Comparison of ENCODE assay signal across 9 mouse cellular contexts in the genomic region with DNA sequence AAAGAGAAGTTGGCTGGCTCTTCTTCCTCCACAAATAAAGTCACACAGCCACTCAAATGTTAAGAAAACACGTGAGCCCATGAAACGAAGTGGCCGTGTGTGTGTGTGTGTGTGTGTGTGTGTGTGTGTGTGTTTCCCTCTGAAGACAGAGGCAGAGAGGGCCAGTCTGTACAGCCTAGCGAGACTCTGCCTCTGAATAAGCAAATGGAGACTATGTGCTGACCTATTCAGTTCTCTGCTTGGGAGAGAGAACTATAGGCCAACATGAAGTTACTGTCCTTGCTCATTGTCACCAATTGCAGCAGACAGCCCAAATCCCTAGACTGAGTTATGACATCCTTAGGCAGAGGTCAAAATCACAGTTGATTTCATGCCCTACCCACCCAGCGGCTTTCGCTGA. TPM values are rescaled to one million over a fixed set of nuclear protein-coding genes. Genes with fewer than 3 reads are reported as not detected.
A peak's percentile ranks its signal among the peaks of the same experiment; 100 is the strongest.
DNase-seq lines count a peak whose midpoint lies in the region; ATAC-seq and TF ChIP-seq lines count a peak whose summit lies in the region.
"Had no signal": no experiment of that assay in that cellular context is flagged by ENCODE, and none has a peak within 500 bp of the region (broad histone marks: within the 10 kb centered on the region; RNA-seq: fewer than 3 reads in every experiment).

No protein-coding gene starts in this region.

- H3K27me3 ChIP-seq in heart, embryonic 14.5 days (ENCODE audit: control insufficient read depth, insufficient read depth, low read length), result no peaks in the 10 kb centered on the region
- peaks cover 10% of the 10 kb centered on the region; the same call in 1 of the 2 replicates for H3K27me3 ChIP-seq in hindbrain, embryonic 10.5 days (ENCODE audit: insufficient read depth, poor library complexity, severe bottlenecking)
- H3K27me3 ChIP-seq in liver, postnatal 0 days (ENCODE audit: insufficient read depth, low read length), result no peaks in the 10 kb centered on the region
- H3K27me3 ChIP-seq: CH12.LX had no signal

- H3K27ac ChIP-seq in heart, embryonic 14.5 days (replicated peaks in 1 of 2; ENCODE audit: control insufficient read depth in 1 of 2, insufficient read depth in 1 of 2, low read depth in 2 of 2, low read length in 2 of 2), result peak overlapping the region; percentile 96 to 99
- H3K27ac ChIP-seq in bone marrow macrophage, adult 2 months (ENCODE audit: insufficient read depth, low read depth, low read length), result peak overlapping the region; percentile 46
- H3K27ac ChIP-seq in hindbrain, embryonic 10.5 days, result peak overlapping the region; percentile 93
- H3K27ac ChIP-seq in liver, postnatal 0 days (ENCODE audit: low read depth), result peak overlapping the region; percentile 90

- peaks cover 21% of the 10 kb centered on the region for H3K36me3 ChIP-seq in heart, embryonic 14.5 days (ENCODE audit: control insufficient read depth, insufficient read depth, low read length)
- H3K36me3 ChIP-seq in hindbrain, embryonic 10.5 days, result peaks cover 11% of the 10 kb centered on the region; the same call in 1 of the 2 replicates
- no peaks in the 10 kb centered on the region; the same call in 1 of the 2 replicates for H3K36me3 ChIP-seq in liver, postnatal 0 days (replicated peaks; ENCODE audit: insufficient read depth, low read length)

- TF ChIP-seq EP300 in liver, postnatal 0 days (IDR thresholded peaks at IDR 0.05; ENCODE audit: low read depth), result no peak

- 32% methylated on average over 6 of the region's 6 CpGs for WGBS in heart, embryonic 14.5 days
- 46% methylated on average over 6 of the region's 6 CpGs for WGBS in hindbrain, embryonic 10.5 days
- 37% methylated on average over 6 of the region's 6 CpGs for WGBS in liver, postnatal 0 days (ENCODE audit: insufficient replicate concordance)

- no peaks in the 10 kb centered on the region for H3K9me3 ChIP-seq in heart, embryonic 14.5 days (ENCODE audit: control insufficient read depth, low read length)
- 0 out of 2 replicates have a peak, but pooled peaks cover 3% of the 10 kb centered on the region for H3K9me3 ChIP-seq in hindbrain, embryonic 10.5 days
- no peaks in the 10 kb centered on the region for H3K9me3 ChIP-seq in liver, postnatal 0 days (ENCODE audit: low read length)

- peak overlapping the region; percentile 71 to 78 for H3K4me3 ChIP-seq in heart, embryonic 14.5 days (ENCODE audit: control insufficient read depth in 1 of 2, insufficient read depth in 1 of 2, low read depth in 1 of 2, low read length in 2 of 2)
- peak overlapping the region; percentile 60 for H3K4me3 ChIP-seq in bone marrow macrophage, adult 2 months (ENCODE audit: insufficient read depth, low read length)
- H3K4me3 ChIP-seq in hindbrain, embryonic 10.5 days, result peak overlapping the region; percentile 55
- H3K4me3 ChIP-seq in liver, postnatal 0 days (ENCODE audit: low read depth, low read length), result peak overlapping the region; percentile 42

- DNase-seq in heart, adult 18-20 months, result no peak
- no peak for DNase-seq in hindbrain, embryonic 10.5 days (ENCODE audit: low spot score)
- DNase-seq in liver, postnatal 0 days, result no peak
- DNase-seq in c-Kit-positive CD71-positive TER-119-positive erythroid progenitor cells, embryonic 14.5 days (ENCODE audit: low spot score), result no peak
- DNase-seq in embryo, embryonic 10 days (ENCODE audit: low spot score), result no peak
- no peak for DNase-seq in right cerebral cortex, postnatal 25 days

- peak; percentile 37; the same call in 1 of the 2 replicates for ATAC-seq in heart, embryonic 14.5 days (ENCODE audit: insufficient number of reproducible peaks, insufficient read depth, low FRiP score, low read depth)
- peak; percentile 33 for ATAC-seq in liver, postnatal 0 days

- H3K4me1 ChIP-seq in heart, embryonic 14.5 days (ENCODE audit: control insufficient read depth in 2 of 2, insufficient read depth in 2 of 2, low read length in 2 of 2), result peaks cover 7 to 19% of the 10 kb centered on the region in 2 experiments
- peaks cover 7% of the 10 kb centered on the region for H3K4me1 ChIP-seq in bone marrow macrophage, adult 2 months (ENCODE audit: control insufficient read depth, insufficient read depth, low read length)
- peaks cover 13% of the 10 kb centered on the region for H3K4me1 ChIP-seq in hindbrain, embryonic 10.5 days (replicated peaks)
- H3K4me1 ChIP-seq in liver, postnatal 0 days (ENCODE audit: insufficient read depth), result 0 out of 2 replicates have a peak, but pooled peaks cover 7% of the 10 kb centered on the region

- peak overlapping the region; percentile 62 for H3K4me2 ChIP-seq in heart, embryonic 14.5 days (ENCODE audit: low read length)
- peak overlapping the region; percentile 58 for H3K4me2 ChIP-seq in liver, postnatal 0 days (ENCODE audit: low read depth, low read length)

- H3K9ac ChIP-seq in heart, embryonic 14.5 days (ENCODE audit: low read length), result peak overlapping the region; percentile 73
- H3K9ac ChIP-seq in liver, postnatal 0 days (replicated peaks), result peak overlapping the region; percentile 47; the same call in 1 of the 2 replicates

- no peak for TF ChIP-seq CTCF in bone marrow macrophage, adult 2 months (IDR thresholded peaks at IDR 0.05; ENCODE audit: low read depth, low read length)
- no peak for TF ChIP-seq CTCF in liver, postnatal 0 days (IDR thresholded peaks at IDR 0.05; ENCODE audit: low read depth)

- no peak for TF ChIP-seq POLR2A in bone marrow macrophage, adult 2 months (IDR thresholded peaks at IDR 0.05; ENCODE audit: borderline replicate concordance, low read depth, low read length)

RNA-seq across cellular contexts. Expression of a gene that starts 0.6 kb away (rescaled TPM):
- polyA plus RNA-seq in heart, embryonic 14.5 days (2014; fragmentation: Nextera tagmentation; extraction: Ambion mirVana), result 106 and 113 TPM in 2 replicates
- 100 to 1,000 TPM; 159 to 201 TPM for total RNA-seq in heart, adult 18-20 months (2021)
- polyA plus RNA-seq in bone marrow macrophage, adult 2 months (2012; ENCODE audit: insufficient read depth, insufficient read length, missing spikeins), result not detected in 2 replicates
- 2.6 and 4.5 TPM in 2 replicates for polyA plus RNA-seq in hindbrain, embryonic 10.5 days (2016; fragmentation: Nextera tagmentation; extraction: Ambion mirVana)
- polyA plus RNA-seq in liver, postnatal 0 days (2015; fragmentation: Nextera tagmentation; extraction: Ambion mirVana), result 11.3 and 12.0 TPM in 2 replicates
- total RNA-seq: CH12.LX had no signal

Comparison
In these comparisons a context has a peak if more than half of its experiments do, and no peak if none do; other contexts are left out.
1. H3K27ac ChIP-seq: peak in every context shown above with its lines; median percentile 98 in heart, embryonic 14.5 days; 93 in hindbrain, embryonic 10.5 days; 90 in liver, postnatal 0 days; 46 in bone marrow macrophage, adult 2 months.